Mouse (Mus musculus) bone marrow macrophage, adult 2 months (primary cell): ENCODE measurements around the gene Mmadhc. TPM values are rescaled to one million over a fixed set of nuclear protein-coding genes. Genes with fewer than 3 reads are reported as not detected.

Source experiments
- H3K27ac ChIP-seq: 2 replicates; pipeline ENCODE4 v1.5.1; 2012; ENCODE audit warnings: low read depth, low read length; ENCODE audit not compliant: insufficient read depth
- H3K4me1 ChIP-seq: 2 replicates; pipeline ENCODE4 v1.6.1; 2012; ENCODE audit warnings: low read length; ENCODE audit not compliant: control insufficient read depth, insufficient read depth
- H3K4me3 ChIP-seq: 2 replicates; pipeline ENCODE4 v1.5.1; 2012; ENCODE audit warnings: mild to moderate bottlenecking, low read length, moderate library complexity; ENCODE audit not compliant: insufficient read depth
- CTCF ChIP-seq: IDR thresholded peaks from 2 replicates; pipeline ENCODE4 v1.5.1; 2012; ENCODE audit warnings: low read depth, mild to moderate bottlenecking, low read length, moderate library complexity
- POLR2A ChIP-seq: IDR thresholded peaks from 2 replicates; pipeline ENCODE4 v1.6.1; 2012; ENCODE audit warnings: mild to moderate bottlenecking, low read depth, low read length, borderline replicate concordance
- polyA plus RNA-seq: library from polyadenylated mRNA; stranded (reverse); fragments of >200 nt; gene quantifications from 2 replicates; pipeline ENCODE4 v1.2.4, GENCODE M21; 2012; ENCODE audit not compliant: missing spikeins, insufficient read depth, insufficient read length

Gene Mmadhc
- polyA plus RNA-seq, 1 experiment, result 47.6 TPM

DNA sequence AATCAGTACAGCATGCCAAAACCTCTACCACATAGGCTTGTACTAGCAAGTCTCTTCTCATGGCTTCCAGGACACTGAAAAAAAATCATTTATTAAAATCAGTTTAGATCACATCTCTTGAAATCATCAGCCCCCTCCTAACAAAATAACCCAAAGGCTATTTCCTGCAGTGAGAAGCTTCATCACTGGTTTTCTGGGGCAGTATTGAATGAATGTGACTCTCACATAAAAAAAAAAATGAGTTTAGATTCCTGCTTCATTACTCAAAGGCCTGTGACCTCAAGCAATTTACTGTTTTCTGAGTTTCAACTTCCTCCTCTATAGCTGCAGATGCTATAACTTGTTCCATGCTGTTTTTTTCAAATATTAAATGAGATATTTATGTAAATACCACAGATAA, 29.6 kb downstream of the Mmadhc start:
- Histone ChIP-seq H3K27ac (no peak overlapping the region), H3K4me1 (no peaks in the 10 kb centered on the region), H3K4me3 (no peak overlapping the region)
- TF ChIP-seq POLR2A, result no peak
- no peak for TF ChIP-seq CTCF

DNA sequence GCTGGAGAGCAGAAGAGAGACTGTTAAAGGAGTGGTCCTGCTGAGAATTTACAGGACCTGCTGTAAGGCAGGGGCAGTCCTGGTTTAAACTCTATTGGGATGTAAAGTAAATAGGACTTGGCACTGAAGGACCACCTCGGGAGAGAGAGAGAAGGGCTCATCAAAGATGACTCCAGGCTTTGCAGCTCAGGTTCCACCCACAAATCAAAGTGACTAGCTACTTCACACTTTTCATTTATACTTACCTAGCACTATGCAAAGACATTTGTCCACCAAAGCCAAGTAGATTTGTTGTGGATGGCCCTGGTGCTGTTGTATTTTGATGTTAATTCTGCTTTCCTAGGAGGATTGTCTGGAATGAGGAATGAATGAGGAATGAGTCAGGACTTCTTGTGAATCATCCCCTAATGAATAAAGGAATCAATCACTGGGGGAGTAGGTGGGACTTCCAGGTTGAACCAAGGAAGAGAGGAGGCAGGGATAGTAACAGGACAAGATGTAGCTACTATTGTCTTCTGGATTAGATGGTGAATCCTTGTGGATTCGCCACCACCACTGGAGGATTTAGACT, 31.3 kb downstream of the Mmadhc start:
- H3K4me1 ChIP-seq, result no peaks in the 10 kb centered on the region
- H3K27ac ChIP-seq, result no peak overlapping the region
- no peak overlapping the region for H3K4me3 ChIP-seq
- TF ChIP-seq CTCF (no peak), POLR2A (no peak)

DNA sequence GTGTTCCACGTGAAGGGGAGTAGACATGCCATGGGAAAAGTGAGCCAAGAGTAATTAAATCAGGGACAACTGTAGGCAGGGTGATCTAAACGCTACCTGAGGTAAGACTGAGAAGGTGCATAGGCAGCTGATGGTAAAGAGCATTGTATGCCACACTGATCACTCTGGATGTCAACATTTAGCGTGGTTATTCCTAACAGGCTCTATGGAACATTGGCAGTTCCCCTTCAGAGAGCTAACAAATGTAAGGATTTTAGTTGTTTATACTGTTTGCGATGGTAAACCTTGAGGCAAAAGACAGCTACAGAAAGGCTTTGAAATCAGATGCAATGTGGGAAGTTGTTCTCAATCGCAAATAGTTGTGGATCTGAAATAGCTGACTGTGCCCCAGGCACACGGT, 32.5 kb downstream of the Mmadhc start:
- H3K27ac ChIP-seq, result no peak overlapping the region
- no peak overlapping the region for H3K4me3 ChIP-seq
- TF ChIP-seq CTCF, result no peak
- no peak for TF ChIP-seq POLR2A
- H3K4me1 ChIP-seq, result no peaks in the 10 kb centered on the region

DNA sequence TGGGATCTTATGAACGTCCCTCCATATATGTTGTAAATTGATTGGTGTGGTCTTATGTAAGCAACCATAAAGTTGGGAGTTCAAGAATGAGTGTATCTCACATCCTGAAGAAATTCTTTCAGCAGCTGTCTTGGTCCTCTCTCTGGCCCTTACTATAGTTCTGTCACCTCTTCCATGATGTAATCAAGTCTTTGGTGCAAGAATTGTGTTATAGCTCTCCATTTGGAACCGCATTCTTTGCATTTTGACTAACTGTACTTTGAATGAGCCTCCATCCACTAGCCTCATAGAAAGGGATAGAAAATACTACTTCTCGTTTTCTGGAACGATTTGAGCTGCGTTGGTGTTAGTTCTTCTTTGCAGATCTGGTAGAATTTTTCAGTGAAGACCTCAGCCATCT, 41.6 kb downstream of the Mmadhc start:
- Histone ChIP-seq H3K4me1 (no peaks in the 10 kb centered on the region), H3K4me3 (no peak overlapping the region), H3K27ac (no peak overlapping the region)
- TF ChIP-seq POLR2A (no peak), CTCF (no peak)

DNA sequence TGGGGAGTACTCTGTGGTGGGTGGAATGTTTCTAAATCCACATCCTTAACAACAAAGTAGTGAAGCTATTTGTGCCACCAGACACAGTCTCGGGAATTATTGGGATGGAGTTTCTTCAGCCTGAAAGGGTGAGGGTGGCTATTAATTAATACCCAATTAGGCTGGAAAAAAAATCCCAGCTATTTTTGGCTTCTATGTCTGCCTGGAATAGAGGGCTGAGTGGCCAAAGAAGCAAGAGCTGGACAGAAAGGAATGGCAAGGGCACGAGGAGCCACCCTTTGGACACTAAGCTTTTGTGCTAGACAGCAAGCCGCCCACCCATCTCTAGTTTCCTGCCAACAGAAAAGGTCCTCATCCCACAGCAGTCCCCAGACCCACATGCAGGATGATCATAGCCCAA, 48.0 kb downstream of the Mmadhc start:
- Histone ChIP-seq H3K4me1 (no peaks in the 10 kb centered on the region), H3K27ac (no peak overlapping the region), H3K4me3 (no peak overlapping the region)
- TF ChIP-seq CTCF (no peak), POLR2A (no peak)

DNA sequence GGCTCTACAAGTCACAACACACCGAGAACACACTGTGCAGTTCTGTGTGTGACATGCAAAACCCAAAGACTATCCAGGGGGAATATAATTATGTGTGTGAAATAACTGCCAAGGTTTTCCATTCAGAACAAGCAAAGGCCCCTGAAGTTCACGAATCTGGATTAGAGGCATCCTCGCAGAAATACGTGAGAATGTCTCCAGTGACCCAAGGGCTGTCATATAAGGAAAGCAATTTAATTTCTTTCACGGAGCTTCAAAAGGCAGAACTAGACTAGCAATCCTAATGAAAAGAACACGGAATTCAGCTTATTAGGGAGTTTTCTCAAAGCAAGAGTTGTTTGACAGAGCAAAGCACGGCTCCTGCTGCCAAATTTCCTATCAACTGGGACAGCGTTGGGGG, 63.1 kb downstream of the Mmadhc start:
- no peaks in the 10 kb centered on the region for H3K4me1 ChIP-seq
- H3K4me3 ChIP-seq, result no peak overlapping the region
- H3K27ac ChIP-seq, result no peak overlapping the region
- TF ChIP-seq CTCF (no peak), POLR2A (no peak)

Other genes with a start within 250 kb of the Mmadhc start
- gene Lypd6, start 230.4 kb downstream of the Mmadhc start, polyA plus RNA-seq, result not detected in 2 replicates